Mouse (Mus musculus): Measurements from ENCODE around the gene C130050O18Rik. TPM values are rescaled to one million over a fixed set of nuclear protein-coding genes. Genes with fewer than 3 reads are reported as not detected.

The C130050O18Rik gene
- polyA plus RNA-seq, 1 experiment = 0.25 TPM

DNA sequence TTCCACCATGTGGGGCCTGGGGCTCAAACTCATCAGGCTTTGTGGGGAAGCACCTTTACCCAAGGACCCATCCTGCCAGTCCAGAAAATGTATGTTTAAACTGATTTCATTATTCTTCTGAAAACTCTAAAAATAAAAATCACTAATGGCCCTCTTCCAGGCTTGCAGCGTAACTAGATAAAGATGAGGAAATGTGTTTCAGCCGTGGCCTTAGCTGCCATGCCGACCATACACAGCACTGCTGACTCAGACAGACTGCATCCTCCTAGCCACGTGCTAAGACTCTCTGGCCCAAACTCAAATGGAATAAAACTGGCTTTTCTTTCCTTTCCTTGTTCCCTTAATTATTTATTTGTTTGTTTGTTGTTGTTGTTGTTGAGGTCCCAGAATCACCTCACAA lies 59.8 kb downstream of the C130050O18Rik start:
- Histone ChIP-seq H3K27me3 (ENCODE audit: control insufficient read depth, insufficient read depth, insufficient read length) (no peaks in the 10 kb centered on the region), H3K79me2 (ENCODE audit: control insufficient read depth, insufficient read depth) (no peaks in the 10 kb centered on the region), H3K36me3 (ENCODE audit: control insufficient read depth, insufficient read depth) (no peaks in the 10 kb centered on the region), H3ac (ENCODE audit: control insufficient read depth, insufficient read length) (no peak overlapping the region), H3K4me2 (ENCODE audit: low read depth) (no peak overlapping the region), H3K4me3 (no peak overlapping the region)
- TF ChIP-seq MAX (IDR thresholded peaks at IDR 0.05; ENCODE audit: low read depth) = no peak
- TF ChIP-seq CEBPB (IDR thresholded peaks at IDR 0.05; ENCODE audit: insufficient read depth, poor library complexity, severe bottlenecking) = no peak
- TF ChIP-seq E2F4 (IDR thresholded peaks at IDR 0.05; ENCODE audit: insufficient read depth) = no peak
- TF ChIP-seq REST (IDR thresholded peaks at IDR 0.05; ENCODE audit: insufficient read depth, insufficient read length) = no peak
- no peak for TF ChIP-seq POLR2A (IDR thresholded peaks at IDR 0.05; ENCODE audit: insufficient read length, low read depth)

Other genes starting within 250 kb of the C130050O18Rik start
- 65.5 TPM for gene Sun1, start 204.6 kb upstream of the C130050O18Rik start, polyA plus RNA-seq (2012; fragmentation: generic; extraction: Trizol)
- gene Get4, start 153.0 kb upstream of the C130050O18Rik start, polyA plus RNA-seq (2012; fragmentation: generic; extraction: Trizol) = 106 TPM
- 0.04 TPM for gene Adap1, start 79.7 kb upstream of the C130050O18Rik start, polyA plus RNA-seq (2012; fragmentation: generic; extraction: Trizol)
- gene Cox19, start 53.9 kb upstream of the C130050O18Rik start, polyA plus RNA-seq (2012; fragmentation: generic; extraction: Trizol) = 66.0 TPM
- not detected for gene Cyp2w1, start 52.7 kb upstream of the C130050O18Rik start, polyA plus RNA-seq (2012; fragmentation: generic; extraction: Trizol)
- 11.7 TPM for gene Gpr146, start 27.6 kb upstream of the C130050O18Rik start, polyA plus RNA-seq (2012; fragmentation: generic; extraction: Trizol)
- 9.2 TPM for gene Gper1, start 17.9 kb downstream of the C130050O18Rik start, polyA plus RNA-seq (2012; fragmentation: generic; extraction: Trizol)
- 16.4 TPM for gene 3110082I17Rik, start 55.2 kb downstream of the C130050O18Rik start, polyA plus RNA-seq (2012; fragmentation: generic; extraction: Trizol)
- 15.0 TPM for gene Zfand2a, start 79.3 kb downstream of the C130050O18Rik start, polyA plus RNA-seq (2012; fragmentation: generic; extraction: Trizol)
- not detected for gene Uncx, start 138.2 kb downstream of the C130050O18Rik start, polyA plus RNA-seq (2012; fragmentation: generic; extraction: Trizol)

All from myocyte (in vitro differentiated cells).